Comparison of ENCODE assay signal across 8 mouse cellular contexts in the genomic region with DNA sequence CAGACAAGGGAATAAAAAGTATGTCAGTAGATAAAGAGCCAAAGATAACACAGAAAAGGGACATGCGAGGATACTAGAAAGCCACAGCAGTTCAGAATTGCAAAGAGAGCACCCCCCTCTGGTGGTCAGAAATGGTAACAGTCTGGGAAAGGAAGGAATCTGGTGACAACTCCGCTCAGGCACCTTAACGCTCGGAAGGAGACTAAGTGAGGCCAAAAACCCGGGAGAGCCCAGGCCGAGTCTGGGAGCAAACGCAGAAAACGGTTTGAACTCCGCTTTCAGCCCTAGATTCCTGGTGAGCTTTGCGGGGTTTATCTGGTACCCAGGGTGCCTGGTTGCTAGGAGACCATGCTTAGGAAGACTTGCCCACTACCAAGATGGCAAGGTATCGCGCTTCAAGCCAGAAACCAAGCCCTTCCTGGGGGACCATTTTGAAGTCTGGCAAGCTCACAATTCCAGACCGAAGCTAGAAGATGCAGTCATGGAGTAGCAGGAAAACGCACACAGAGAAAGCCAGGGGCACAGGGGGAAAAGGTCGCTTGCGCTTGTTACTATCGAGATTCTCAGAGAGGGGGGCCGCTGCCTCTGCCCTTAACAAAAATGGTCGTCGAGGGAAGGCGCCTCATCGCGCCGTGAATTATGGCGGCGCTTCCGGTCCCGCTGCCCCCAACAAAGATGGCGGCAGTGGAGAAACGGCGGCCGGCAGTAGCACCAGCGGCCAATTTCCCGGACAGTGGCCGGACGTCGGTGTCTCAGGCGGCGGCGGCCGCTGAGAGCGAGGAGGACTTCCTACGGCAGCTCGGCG. TPM values are rescaled to one million over a fixed set of nuclear protein-coding genes. Genes with fewer than 3 reads are reported as not detected.
A peak's percentile ranks its signal among the peaks of the same experiment; 100 is the strongest.
DNase-seq lines count a peak whose midpoint lies in the region; ATAC-seq lines count a peak whose summit lies in the region.

A gene (plus strand): TSS at position 599 of the 805 bp plus-strand sequence.

- under 1% methylated on average over 45 of the region's 45 CpGs for WGBS in forebrain, embryonic 11.5 days
- 0% methylated on average over 45 of the region's 45 CpGs for WGBS in heart, embryonic 16.5 days
- 1% methylated on average over 45 of the region's 45 CpGs for WGBS in liver, embryonic 15.5 days (ENCODE audit: insufficient replicate concordance)
- WGBS in neural tube, embryonic 12.5 days: under 1% methylated on average over 45 of the region's 45 CpGs

- no peaks in the 10 kb centered on the region for H3K9me3 ChIP-seq in forebrain, embryonic 11.5 days (ENCODE audit: control insufficient read depth, low read length)
- H3K9me3 ChIP-seq in heart, embryonic 16.5 days (replicated peaks; ENCODE audit: control insufficient read depth, low read length): no peaks in the 10 kb centered on the region
- no peaks in the 10 kb centered on the region for H3K9me3 ChIP-seq in liver, embryonic 15.5 days (replicated peaks)
- no peaks in the 10 kb centered on the region for H3K9me3 ChIP-seq in neural tube, embryonic 12.5 days

- peak; percentile 81 for ATAC-seq in forebrain, embryonic 11.5 days (replicated peaks; ENCODE audit: low FRiP score)
- peak; percentile 81 for ATAC-seq in heart, embryonic 16.5 days (replicated peaks; ENCODE audit: extremely low read depth, insufficient read depth, low FRiP score)
- peak; percentile 80 for ATAC-seq in liver, embryonic 15.5 days (ENCODE audit: insufficient read depth)
- ATAC-seq in neural tube, embryonic 12.5 days (ENCODE audit: low FRiP score, low read depth): peak; percentile 77

- no peaks in the 10 kb centered on the region for H3K27me3 ChIP-seq in forebrain, embryonic 11.5 days (ENCODE audit: control insufficient read depth, insufficient read depth, low read length)
- 0 out of 2 replicates have a peak, but pooled peaks cover 3% of the 10 kb centered on the region for H3K27me3 ChIP-seq in heart, embryonic 16.5 days (ENCODE audit: control insufficient read depth, insufficient read depth, low read length)
- H3K27me3 ChIP-seq in liver, embryonic 15.5 days: peaks cover 5% of the 10 kb centered on the region; the same call in 1 of the 2 replicates
- no peaks in the 10 kb centered on the region for H3K27me3 ChIP-seq in neural tube, embryonic 12.5 days (replicated peaks)

- peak within 1 kb of the TSS; percentile 98 for H3K4me3 ChIP-seq in forebrain, embryonic 11.5 days (ENCODE audit: low read depth, low read length)
- H3K4me3 ChIP-seq in heart, embryonic 16.5 days (ENCODE audit: low read length): peak within 1 kb of the TSS; percentile 99
- H3K4me3 ChIP-seq in liver, embryonic 15.5 days (replicated peaks): peak within 1 kb of the TSS; percentile 96
- H3K4me3 ChIP-seq in neural tube, embryonic 12.5 days: peak within 1 kb of the TSS; percentile 91

- H3K9ac ChIP-seq in forebrain, embryonic 11.5 days (ENCODE audit: low read length): peak within 1 kb of the TSS; percentile 95
- peak within 1 kb of the TSS; percentile 91 for H3K9ac ChIP-seq in heart, embryonic 16.5 days (ENCODE audit: low read length)
- peak within 1 kb of the TSS; percentile 80 for H3K9ac ChIP-seq in liver, embryonic 15.5 days
- H3K9ac ChIP-seq in neural tube, embryonic 12.5 days: peak within 1 kb of the TSS; percentile 86

- peaks cover 13% of the 10 kb centered on the region for H3K4me1 ChIP-seq in forebrain, embryonic 11.5 days (replicated peaks; ENCODE audit: control insufficient read depth, insufficient read depth, low read length)
- peaks cover 14% of the 10 kb centered on the region for H3K4me1 ChIP-seq in heart, embryonic 16.5 days (ENCODE audit: control insufficient read depth, insufficient read depth, low read length)
- H3K4me1 ChIP-seq in liver, embryonic 15.5 days (replicated peaks): peaks cover 33% of the 10 kb centered on the region
- H3K4me1 ChIP-seq in neural tube, embryonic 12.5 days: peaks cover 27% of the 10 kb centered on the region

- H3K4me2 ChIP-seq in forebrain, embryonic 11.5 days (ENCODE audit: low read depth, low read length, severe bottlenecking): peak within 1 kb of the TSS; percentile 86
- peak within 1 kb of the TSS; percentile 89 for H3K4me2 ChIP-seq in heart, embryonic 16.5 days (ENCODE audit: low read depth, low read length)
- peak within 1 kb of the TSS; percentile 88 for H3K4me2 ChIP-seq in liver, embryonic 15.5 days
- H3K4me2 ChIP-seq in neural tube, embryonic 12.5 days (replicated peaks): peak within 1 kb of the TSS; percentile 93

- DNase-seq in CD8-positive naive resting alpha-beta T cell, adult 2 months (ENCODE audit: low read depth in 2 of 2, low spot score in 2 of 2): peak; percentile 77 to 89
- DNase-seq in c-Kit-positive CD71-negative TER-119-negative erythroid progenitor cells, embryonic 14.5 days (ENCODE audit: low read depth): peak; percentile 83
- peak; percentile 92 for DNase-seq in forebrain, embryonic 11.5 days (ENCODE audit: low spot score)
- peak; percentile 91 to 92 for DNase-seq in kidney, postnatal 36 days
- DNase-seq in telencephalon, adult 2 months (ENCODE audit: low read depth, low spot score): peak; percentile 95

- no peaks in the 10 kb centered on the region for H3K36me3 ChIP-seq in forebrain, embryonic 11.5 days (ENCODE audit: control insufficient read depth, insufficient read depth, low read length)
- H3K36me3 ChIP-seq in heart, embryonic 16.5 days (ENCODE audit: control insufficient read depth, insufficient read depth): no peaks in the 10 kb centered on the region
- no peaks in the 10 kb centered on the region; the same call in 1 of the 2 replicates for H3K36me3 ChIP-seq in liver, embryonic 15.5 days (replicated peaks)
- H3K36me3 ChIP-seq in neural tube, embryonic 12.5 days: 0 out of 2 replicates have a peak, but pooled peaks cover 4% of the 10 kb centered on the region

- peak within 1 kb of the TSS; percentile 94 for H3K27ac ChIP-seq in forebrain, embryonic 11.5 days (ENCODE audit: low read depth, low read length)
- H3K27ac ChIP-seq in heart, embryonic 16.5 days (ENCODE audit: low read length): peak within 1 kb of the TSS; percentile 94
- peak within 1 kb of the TSS; percentile 88 for H3K27ac ChIP-seq in liver, embryonic 15.5 days (replicated peaks)
- peak within 1 kb of the TSS; percentile 92 for H3K27ac ChIP-seq in neural tube, embryonic 12.5 days

RNA-seq across cellular contexts. Expression of the gene that starts here (rescaled TPM):
- 59.7 and 65.2 TPM in 2 replicates for polyA plus RNA-seq in forebrain, embryonic 11.5 days (2014; fragmentation: Nextera tagmentation; extraction: Ambion mirVana)
- polyA plus RNA-seq in heart, embryonic 16.5 days (2015; fragmentation: Nextera tagmentation; extraction: Ambion mirVana): 45.5 and 47.0 TPM in 2 replicates
- polyA plus RNA-seq in liver, embryonic 15.5 days (2015; fragmentation: Nextera tagmentation; extraction: Ambion mirVana): 21.4 and 23.1 TPM in 2 replicates
- polyA plus RNA-seq in neural tube, embryonic 12.5 days (2016; fragmentation: Nextera tagmentation; extraction: Ambion mirVana): 75.2 and 79.6 TPM in 2 replicates

Comparison
In these comparisons a context has a peak if more than half of its experiments do, and no peak if none do; other contexts are left out.
1. Peak in every context shown above with its lines: DNase-seq, ATAC-seq, H3K4me3 ChIP-seq and H3K27ac ChIP-seq.